Mouse (Mus musculus): ENCODE measurements around the gene Jak1.

DNA sequence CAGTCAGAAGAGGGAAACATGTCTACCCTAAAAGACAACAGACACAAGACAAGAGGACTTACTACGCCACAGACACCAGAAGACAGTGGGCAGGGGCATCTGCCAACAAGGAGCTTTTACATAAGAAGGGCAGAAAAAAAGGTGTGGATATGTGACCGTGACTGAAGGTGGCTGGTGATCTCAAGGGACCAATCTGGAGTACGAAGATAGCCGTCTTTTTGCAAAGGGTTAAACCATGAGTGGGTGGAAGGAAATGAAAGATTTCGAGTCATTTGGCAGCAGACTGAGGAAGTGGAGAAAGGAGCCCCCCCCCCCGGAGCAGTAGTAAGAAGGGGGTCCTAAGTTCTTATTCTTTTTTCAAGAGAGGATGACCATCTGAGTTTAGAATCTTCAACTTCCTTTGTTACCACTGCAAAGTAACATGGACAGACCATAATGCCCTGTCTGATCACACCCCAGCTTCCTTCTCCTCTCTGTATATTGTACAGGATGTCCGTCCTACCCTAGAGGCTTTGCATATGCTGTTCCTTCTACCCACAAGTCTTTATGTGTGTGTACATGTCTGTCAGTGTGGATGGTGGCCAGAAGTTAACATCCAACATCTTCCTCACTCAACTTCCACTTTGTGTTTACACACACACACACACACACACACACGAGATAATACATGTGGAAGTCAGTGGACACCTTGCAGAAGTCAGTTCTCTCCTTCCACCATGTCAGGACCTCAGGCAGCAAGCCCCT lies 10.3 kb downstream of the Jak1 start:
- no peak for TF ChIP-seq POLR2AphosphoS5 (IDR thresholded peaks at IDR 0.05; ENCODE audit: borderline replicate concordance, low read depth, low read length)
- no peak for TF ChIP-seq UBTF (IDR thresholded peaks at IDR 0.05; ENCODE audit: borderline replicate concordance, insufficient read depth, low read depth, low read length)
- no peak for TF ChIP-seq USF2 (IDR thresholded peaks at IDR 0.05; ENCODE audit: borderline replicate concordance in 1 of 2, insufficient read depth in 1 of 2, low read depth in 1 of 2, low read length in 2 of 2)
- TF ChIP-seq ZKSCAN1 (IDR thresholded peaks at IDR 0.05; ENCODE audit: low read depth, low read length), result no peak
- peak; percentile 60; the same call in 1 of the 2 replicates for TF ChIP-seq RCOR1 (IDR thresholded peaks at IDR 0.05; ENCODE audit: low read depth, low read length)
- TF ChIP-seq MYC (IDR thresholded peaks at IDR 0.05; ENCODE audit: low read depth, low read length), result no peak
- peak; percentile 30; the same call in 1 of the 2 replicates for TF ChIP-seq ELF1 (IDR thresholded peaks at IDR 0.05; ENCODE audit: low read depth, low read length)
- no peak for TF ChIP-seq GABPA (IDR thresholded peaks at IDR 0.05; ENCODE audit: low read depth, low read length)
- TF ChIP-seq NELFE (IDR thresholded peaks at IDR 0.05; ENCODE audit: low read depth, low read length), result no peak
- no peak for TF ChIP-seq HCFC1 (IDR thresholded peaks at IDR 0.05; ENCODE audit: low read depth, low read length)
- no peak for TF ChIP-seq CTCF (IDR thresholded peaks at IDR 0.05 in 2 of 3, conservative IDR thresholded peaks at IDR 0.05 in 1 of 3; ENCODE audit: control insufficient read depth in 1 of 3, insufficient read depth in 1 of 3, low read depth in 2 of 3, low read length in 3 of 3, poor library complexity in 1 of 3, severe bottlenecking in 1 of 3)
